Mouse (Mus musculus): ENCODE data around the gene Tas2r115.
"Not testable (repeated sequence)": the region's sequence is repeated elsewhere in the genome, so short reads cannot be mapped to it uniquely, and the experiment has no call there.

Gene Tas2r115

DNA sequence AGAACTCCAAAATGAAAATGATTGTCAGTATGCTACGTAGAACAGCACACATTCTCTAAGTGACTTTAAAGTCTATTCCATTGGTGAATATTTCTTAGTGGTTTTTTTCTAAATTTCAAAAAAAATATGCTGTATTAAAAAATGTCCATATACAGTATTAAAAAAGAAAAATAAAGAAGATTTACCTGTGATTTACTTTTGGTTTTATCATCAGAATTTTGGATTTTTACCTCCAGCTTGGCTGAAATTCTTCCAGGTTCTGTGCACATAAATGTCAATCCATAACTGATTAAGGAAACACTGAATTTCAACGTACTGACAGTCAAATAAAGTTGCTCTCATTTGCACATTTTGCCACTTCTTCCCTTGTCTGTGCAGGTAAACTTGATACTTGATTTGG is at the start of gene Tas2r115:
TSS of gene Tas2r115 (minus strand) at position 101 of the 400 bp plus-strand sequence.
- DNase-seq (ENCODE audit: low read depth in 2 of 2, low spot score in 2 of 2) = no peak

DNA sequence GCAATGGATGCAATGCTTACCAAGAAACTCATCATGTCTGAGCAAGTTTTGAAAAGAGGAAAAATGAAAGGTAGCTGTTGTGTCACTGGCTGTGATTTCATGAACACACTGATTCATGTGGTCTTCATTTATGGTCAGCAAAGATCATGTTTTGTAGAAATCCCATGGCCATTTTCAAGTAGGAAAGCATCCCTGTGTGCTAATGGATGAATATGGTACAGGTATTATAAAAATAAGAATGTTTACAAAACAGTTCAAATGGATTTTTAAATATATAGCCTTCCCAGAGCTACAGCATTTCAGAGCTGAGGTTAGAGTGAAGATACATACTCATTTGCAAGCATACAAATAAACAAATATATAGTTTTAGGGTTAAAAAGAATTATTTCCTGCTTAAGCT is 40.2 kb upstream of the Tas2r115 start, which contains the start of gene Tas2r136:
TSS of gene Tas2r136 (minus strand) at position 101 of the 400 bp plus-strand sequence.
- DNase-seq (ENCODE audit: low read depth in 2 of 2, low spot score in 2 of 2) = no peak

DNA sequence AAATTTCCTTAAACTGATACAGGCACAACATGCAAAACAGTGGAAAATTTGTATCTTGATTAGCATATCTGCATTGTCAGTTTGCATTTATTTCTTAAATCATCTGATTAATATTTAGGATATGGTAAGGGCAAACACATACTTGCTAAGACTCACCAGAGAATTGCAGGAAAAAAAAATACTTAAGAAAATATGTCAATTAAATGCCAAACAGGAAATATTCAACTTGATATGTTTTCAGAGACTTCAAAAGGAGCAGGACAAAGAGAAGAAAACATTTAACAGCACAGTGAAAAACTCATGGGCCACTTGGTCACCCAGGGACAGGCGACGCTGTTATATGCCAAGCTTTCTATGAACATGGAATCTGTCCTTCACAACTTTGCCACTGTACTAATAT is 24.0 kb upstream of the Tas2r115 start, which contains the start of gene Tas2r102:
TSS of gene Tas2r102 (plus strand) at position 301 of the 400 bp plus-strand sequence.
- DNase-seq (ENCODE audit: low read depth in 2 of 2, low spot score in 2 of 2) = no peak

DNA sequence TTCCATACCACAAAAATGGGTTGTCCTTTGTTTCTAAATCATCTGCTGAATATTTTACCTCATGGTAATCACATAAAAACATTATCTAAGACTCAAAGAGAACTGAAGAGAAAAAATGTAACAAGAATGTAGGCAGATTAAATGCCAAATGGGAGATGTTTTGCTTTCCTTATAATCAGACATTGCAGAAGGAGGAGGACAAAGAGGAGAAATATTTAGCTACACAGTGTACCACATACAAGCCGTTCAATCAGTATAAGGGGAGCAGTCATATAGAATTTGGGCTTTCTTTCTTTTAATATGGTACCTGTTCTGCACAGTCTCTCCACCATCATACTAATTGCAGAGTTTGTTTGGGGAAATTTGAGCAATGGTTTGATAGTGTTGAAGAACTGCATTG is 16.6 kb upstream of the Tas2r115 start, which contains the start of gene Tas2r124:
TSS of gene Tas2r124 (plus strand) at position 301 of the 400 bp plus-strand sequence.
- DNase-seq (ENCODE audit: low read depth in 2 of 2, low spot score in 2 of 2) = no peak

DNA sequence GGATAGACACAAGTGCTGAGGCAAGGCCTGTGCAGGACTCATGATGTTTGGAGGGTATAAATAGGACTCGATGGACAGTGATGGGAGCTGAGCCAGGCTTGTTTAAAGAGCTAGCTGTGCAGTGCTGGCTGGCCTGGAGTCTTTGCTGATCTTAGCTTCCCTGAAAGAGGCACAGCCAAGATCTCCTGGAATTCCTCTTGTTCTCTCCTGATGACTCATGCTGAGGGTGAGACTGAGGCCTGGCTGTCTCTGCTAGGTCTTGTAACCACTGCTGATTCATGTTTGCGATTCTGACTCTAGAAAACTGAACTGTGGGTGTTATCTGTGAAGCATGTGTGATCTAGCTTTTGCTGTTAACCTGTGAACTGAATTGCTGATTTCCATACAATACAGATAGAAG is 12.4 kb upstream of the Tas2r115 start:
- no peak for DNase-seq (ENCODE audit: low read depth in 2 of 2, low spot score in 2 of 2)

DNA sequence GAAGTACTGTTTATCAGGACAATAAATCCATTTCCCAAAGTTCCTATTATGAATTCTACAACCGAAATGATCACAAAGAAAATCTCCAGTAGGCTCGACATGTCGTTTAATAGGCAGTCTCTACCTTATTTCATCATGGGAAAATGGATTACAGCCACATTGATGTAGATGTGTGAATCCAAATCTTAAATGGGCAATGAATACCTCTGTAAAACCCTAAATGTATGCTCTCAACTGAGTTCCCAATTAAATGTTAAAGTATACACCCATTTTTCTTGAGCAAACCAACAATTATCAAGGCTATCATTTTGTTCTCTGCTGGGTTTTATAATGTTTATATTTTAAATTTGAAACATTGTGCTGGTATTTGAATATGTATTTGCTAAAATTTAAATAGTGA is 26.0 kb downstream of the Tas2r115 start, which contains the start of gene Tas2r122:
TSS of gene Tas2r122 (minus strand) at position 101 of the 400 bp plus-strand sequence.
- no peak for DNase-seq (ENCODE audit: low read depth in 2 of 2, low spot score in 2 of 2)

DNA sequence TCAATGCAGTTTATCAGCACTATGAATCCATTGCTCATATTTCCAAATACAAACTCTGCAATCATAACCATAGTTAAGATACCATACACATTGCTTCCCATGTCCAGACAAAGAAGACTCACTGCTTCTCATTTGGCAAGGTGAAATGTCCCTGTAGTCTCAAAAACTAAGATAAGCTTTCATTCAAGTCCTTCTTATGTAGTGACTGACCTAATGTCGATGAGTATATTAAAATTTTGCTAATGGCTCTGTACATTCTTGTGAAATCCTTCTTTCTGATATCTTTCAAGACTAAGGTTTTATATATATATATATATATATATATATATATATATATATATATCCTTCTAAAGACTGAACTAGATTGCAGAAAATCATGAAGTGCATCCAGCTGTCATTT is 36.9 kb downstream of the Tas2r115 start, which contains the start of gene Tas2r121:
TSS of gene Tas2r121 (minus strand) at position 101 of the 400 bp plus-strand sequence.
- DNase-seq (ENCODE audit: low read depth in 2 of 2, low spot score in 2 of 2) = no peak

DNA sequence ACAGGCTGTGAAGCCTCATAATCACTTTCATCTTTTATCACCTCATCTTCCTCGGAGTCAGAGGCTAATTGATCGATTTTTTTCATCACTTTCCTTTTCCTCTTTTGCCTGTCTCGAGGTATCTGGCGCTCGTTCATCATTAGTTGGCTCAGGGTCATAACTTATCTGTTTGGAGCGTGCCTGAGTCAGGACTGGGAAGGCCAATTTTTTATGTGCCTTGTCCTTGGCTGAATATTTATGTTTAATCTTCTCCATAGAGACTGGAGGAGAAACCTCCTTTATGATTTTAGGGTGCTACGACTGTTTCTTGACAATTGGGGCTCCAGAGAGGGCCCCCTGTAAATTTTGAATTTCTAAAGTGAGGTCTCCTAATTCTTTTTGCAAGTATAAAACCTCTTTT is 46.2 kb downstream of the Tas2r115 start:
- DNase-seq (ENCODE audit: low read depth in 2 of 2, low spot score in 2 of 2) = not testable (repeated sequence)

Data from CD8-positive naive resting alpha-beta T cell, adult 2 months (primary cell).